Mouse (Mus musculus): ENCODE results near the gene Srp68. TPM values are rescaled to one million over a fixed set of nuclear protein-coding genes. Genes with fewer than 3 reads are reported as not detected.
A peak's percentile ranks its signal among the peaks of the same experiment; 100 is the strongest.

The Srp68 gene
- total and polyA plus RNA-seq, 2 experiments, result 19.9 to 36.3 TPM

DNA sequence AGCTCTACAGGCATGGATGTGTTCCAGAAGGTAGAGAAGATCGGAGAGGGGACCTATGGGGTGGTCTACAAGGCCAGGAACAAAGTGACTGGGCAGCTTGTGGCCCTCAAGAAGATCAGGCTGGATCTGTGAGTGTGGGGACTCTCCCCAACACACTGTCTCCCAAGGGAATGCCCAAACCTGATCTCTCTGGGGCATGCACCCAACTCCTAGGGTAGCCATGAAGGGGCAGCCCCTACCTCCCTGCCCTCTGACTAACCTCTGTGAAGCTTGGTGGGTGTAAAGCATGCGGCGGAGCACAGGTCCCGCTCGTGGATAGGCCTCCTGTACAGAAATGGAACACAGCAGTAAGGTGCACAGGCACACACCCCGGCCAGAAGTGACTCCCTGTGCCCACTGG, 58.0 kb downstream of the Srp68 start:
- 95% methylated on average over 6 of the region's 6 CpGs for WGBS
- no peaks in the 10 kb centered on the region for H3K27me3 ChIP-seq (ENCODE audit: control insufficient read depth, insufficient read depth, low read length)
- H3K9ac ChIP-seq (ENCODE audit: low read depth, low read length), result no peak overlapping the region
- H3K4me3 ChIP-seq (ENCODE audit: insufficient read depth, low read depth, low read length), result no peak overlapping the region
- H3K36me3 ChIP-seq (ENCODE audit: control insufficient read depth, insufficient read depth, low read length), result no peaks in the 10 kb centered on the region
- DNase-seq (ENCODE audit: extremely low read depth, low read depth, low spot score), result no peak
- H3K27ac ChIP-seq (replicated peaks; ENCODE audit: insufficient read depth, low read depth, low read length), result no peak overlapping the region
- TF ChIP-seq POLR2A (IDR thresholded peaks at IDR 0.05; ENCODE audit: extremely low read depth, insufficient read depth, low read length), result no peak
- TF ChIP-seq CTCF (IDR thresholded peaks at IDR 0.05; ENCODE audit: low read depth, low read length), result no peak
- H3K79me2 ChIP-seq (ENCODE audit: control insufficient read depth, insufficient read depth, low read length), result no peaks in the 10 kb centered on the region
- H3K4me1 ChIP-seq (ENCODE audit: control insufficient read depth, insufficient read depth, low read length), result peaks cover 25% of the 10 kb centered on the region

DNA sequence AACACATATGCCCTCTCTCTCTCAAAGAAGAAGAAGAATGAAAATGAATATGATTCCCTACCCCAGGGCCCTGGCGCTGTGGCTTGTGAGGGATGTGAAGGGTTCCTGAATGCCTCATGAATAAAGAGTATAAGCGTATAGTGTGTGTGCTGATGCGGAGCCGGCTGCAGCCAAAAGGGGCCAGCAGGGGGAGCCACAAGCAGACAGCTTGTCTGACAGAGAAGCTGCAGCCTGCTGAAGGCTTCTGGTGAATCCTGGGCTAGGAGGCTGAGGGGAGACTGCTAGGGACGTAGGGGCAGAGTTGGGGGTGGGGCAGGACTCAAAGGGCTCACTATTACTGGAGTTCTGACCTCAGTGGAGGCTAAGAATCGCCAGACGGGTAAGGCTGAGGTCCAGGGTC, 58.8 kb downstream of the Srp68 start:
- no peak for DNase-seq (ENCODE audit: extremely low read depth, low read depth, low spot score)
- no peaks in the 10 kb centered on the region for H3K27me3 ChIP-seq (ENCODE audit: control insufficient read depth, insufficient read depth, low read length)
- H3K4me1 ChIP-seq (ENCODE audit: control insufficient read depth, insufficient read depth, low read length), result peaks cover 31% of the 10 kb centered on the region

GRCm38 (mm10) chr11:116213877-116214510, 60.0 kb downstream of the Srp68 start:
- WGBS, result 87% methylated on average over 13 of the region's 13 CpGs
- no peak overlapping the region for H3K27ac ChIP-seq (replicated peaks; ENCODE audit: insufficient read depth, low read depth, low read length)
- no peak for TF ChIP-seq CTCF (IDR thresholded peaks at IDR 0.05; ENCODE audit: low read depth, low read length)
- TF ChIP-seq POLR2A (IDR thresholded peaks at IDR 0.05; ENCODE audit: extremely low read depth, insufficient read depth, low read length), result no peak
- H3K9ac ChIP-seq (ENCODE audit: low read depth, low read length), result no peak overlapping the region
- H3K36me3 ChIP-seq (ENCODE audit: control insufficient read depth, insufficient read depth, low read length), result no peaks in the 10 kb centered on the region
- no peak for DNase-seq (ENCODE audit: extremely low read depth, low read depth, low spot score)
- no peaks in the 10 kb centered on the region for H3K79me2 ChIP-seq (ENCODE audit: control insufficient read depth, insufficient read depth, low read length)
- no peak overlapping the region for H3K4me3 ChIP-seq (ENCODE audit: insufficient read depth, low read depth, low read length)
- H3K27me3 ChIP-seq (ENCODE audit: control insufficient read depth, insufficient read depth, low read length), result no peaks in the 10 kb centered on the region
- peaks cover 29% of the 10 kb centered on the region for H3K4me1 ChIP-seq (ENCODE audit: control insufficient read depth, insufficient read depth, low read length)

More for the DNA sequence above, 58.8 kb downstream of the Srp68 start:
- no peak overlapping the region for H3K27ac ChIP-seq (replicated peaks; ENCODE audit: insufficient read depth, low read depth, low read length)
- H3K36me3 ChIP-seq (ENCODE audit: control insufficient read depth, insufficient read depth, low read length), result no peaks in the 10 kb centered on the region
- 94% methylated on average over 7 of the region's 7 CpGs for WGBS
- no peaks in the 10 kb centered on the region for H3K79me2 ChIP-seq (ENCODE audit: control insufficient read depth, insufficient read depth, low read length)
- H3K9ac ChIP-seq (ENCODE audit: low read depth, low read length), result no peak overlapping the region
- no peak overlapping the region for H3K4me3 ChIP-seq (ENCODE audit: insufficient read depth, low read depth, low read length)
- TF ChIP-seq POLR2A (IDR thresholded peaks at IDR 0.05; ENCODE audit: extremely low read depth, insufficient read depth, low read length) (no peak), CTCF (IDR thresholded peaks at IDR 0.05; ENCODE audit: low read depth, low read length) (peak; percentile 67)

- peaks cover 22% of the 10 kb centered on the region for H3K4me1 ChIP-seq (ENCODE audit: control insufficient read depth, insufficient read depth, low read length)
- 44% methylated on average over 6 of the region's 6 CpGs for WGBS
- H3K9ac ChIP-seq (ENCODE audit: low read depth, low read length), result no peak overlapping the region
- H3K36me3 ChIP-seq (ENCODE audit: control insufficient read depth, insufficient read depth, low read length), result no peaks in the 10 kb centered on the region
- no peaks in the 10 kb centered on the region for H3K27me3 ChIP-seq (ENCODE audit: control insufficient read depth, insufficient read depth, low read length)
- peak; percentile 51 for DNase-seq (ENCODE audit: extremely low read depth, low read depth, low spot score)
- H3K27ac ChIP-seq (replicated peaks; ENCODE audit: insufficient read depth, low read depth, low read length), result peak overlapping the region; percentile 34; the same call in 1 of the 2 replicates
- H3K4me3 ChIP-seq (ENCODE audit: insufficient read depth, low read depth, low read length), result no peak overlapping the region
- no peaks in the 10 kb centered on the region for H3K79me2 ChIP-seq (ENCODE audit: control insufficient read depth, insufficient read depth, low read length)
- TF ChIP-seq POLR2A (IDR thresholded peaks at IDR 0.05; ENCODE audit: extremely low read depth, insufficient read depth, low read length) (no peak), CTCF (IDR thresholded peaks at IDR 0.05; ENCODE audit: low read depth, low read length) (no peak)
These were observed 61.2 kb downstream of the Srp68 start for GRCm38 (mm10) chr11:116212847-116213246.

GRCm38 (mm10) chr11:116210696-116211095, 63.3 kb downstream of the Srp68 start:
- Histone ChIP-seq H3K4me1 (ENCODE audit: control insufficient read depth, insufficient read depth, low read length) (peaks cover 26% of the 10 kb centered on the region), H3K79me2 (ENCODE audit: control insufficient read depth, insufficient read depth, low read length) (no peaks in the 10 kb centered on the region), H3K4me3 (ENCODE audit: insufficient read depth, low read depth, low read length) (no peak overlapping the region), H3K9ac (ENCODE audit: low read depth, low read length) (peak overlapping the region; percentile 29), H3K27me3 (ENCODE audit: control insufficient read depth, insufficient read depth, low read length) (no peaks in the 10 kb centered on the region), H3K36me3 (ENCODE audit: control insufficient read depth, insufficient read depth, low read length) (no peaks in the 10 kb centered on the region), H3K27ac (replicated peaks; ENCODE audit: insufficient read depth, low read depth, low read length) (peak overlapping the region; percentile 74)
- no peak for TF ChIP-seq POLR2A (IDR thresholded peaks at IDR 0.05; ENCODE audit: extremely low read depth, insufficient read depth, low read length)
- TF ChIP-seq CTCF (IDR thresholded peaks at IDR 0.05; ENCODE audit: low read depth, low read length), result no peak
- peak; percentile 94 for DNase-seq (ENCODE audit: extremely low read depth, low read depth, low spot score)
- WGBS, result 11% methylated on average over 5 of the region's 5 CpGs

- Histone ChIP-seq H3K27ac (replicated peaks; ENCODE audit: insufficient read depth, low read depth, low read length) (peak overlapping the region; percentile 75), H3K9ac (ENCODE audit: low read depth, low read length) (no peak overlapping the region), H3K36me3 (ENCODE audit: control insufficient read depth, insufficient read depth, low read length) (no peaks in the 10 kb centered on the region), H3K4me3 (ENCODE audit: insufficient read depth, low read depth, low read length) (no peak overlapping the region), H3K27me3 (ENCODE audit: control insufficient read depth, insufficient read depth, low read length) (no peaks in the 10 kb centered on the region), H3K4me1 (ENCODE audit: control insufficient read depth, insufficient read depth, low read length) (peaks cover 26% of the 10 kb centered on the region), H3K79me2 (ENCODE audit: control insufficient read depth, insufficient read depth, low read length) (no peaks in the 10 kb centered on the region)
- DNase-seq (ENCODE audit: extremely low read depth, low read depth, low spot score), result peak; percentile 98
- 23% methylated on average over 8 of the region's 8 CpGs for WGBS
- no peak for TF ChIP-seq POLR2A (IDR thresholded peaks at IDR 0.05; ENCODE audit: extremely low read depth, insufficient read depth, low read length)
- TF ChIP-seq CTCF (IDR thresholded peaks at IDR 0.05; ENCODE audit: low read depth, low read length), result no peak
These were observed 64.8 kb downstream of the Srp68 start for GRCm38 (mm10) chr11:116209257-116209656.
